Mouse (Mus musculus) embryonic facial prominence, embryonic 10.5 days (tissue): Measurements from ENCODE around the gene Slc39a11. TPM values are rescaled to one million over a fixed set of nuclear protein-coding genes. Genes with fewer than 3 reads are reported as not detected.

Experiments used
- DNase-seq: peaks from one replicate; pipeline ENCODE4 v3.0.0-alpha.2; 2017; ENCODE audit warnings: low spot score
- H3K27ac ChIP-seq: fragments of 300-500 bp; sonication (generic); replicated peaks from 2 replicates; pipeline ENCODE4 v1.5.1; 2016; ENCODE audit warnings: mild to moderate bottlenecking
- H3K27me3 ChIP-seq: fragments of 300-500 bp; sonication (generic); replicated peaks from 2 replicates; pipeline ENCODE4 v1.6.1; 2016; ENCODE audit warnings: low read depth, mild to moderate bottlenecking; ENCODE audit not compliant: poor library complexity, severe bottlenecking
- H3K36me3 ChIP-seq: fragments of 300-500 bp; sonication (generic); replicated peaks from 2 replicates; pipeline ENCODE4 v1.6.1; 2016; ENCODE audit warnings: mild to moderate bottlenecking, moderate library complexity
- H3K4me1 ChIP-seq: fragments of 300-500 bp; sonication (generic); 2 replicates; pipeline ENCODE4 v1.6.1; 2016
- H3K4me3 ChIP-seq: fragments of 300-500 bp; sonication (generic); 2 replicates; pipeline ENCODE4 v1.5.1; 2016; ENCODE audit warnings: mild to moderate bottlenecking, moderate library complexity
- H3K9me3 ChIP-seq: fragments of 300-500 bp; sonication (generic); 2 replicates; pipeline ENCODE4 v1.6.1; 2016; ENCODE audit warnings: mild to moderate bottlenecking
- WGBS: fragments of 180-500 bp; shearing (Covaris S2); methylation state at CpG from one replicate; pipeline ENCODE4 v1.1.7; 2016; 5-methylcytosine and 5-hydroxymethylcytosine counted together
- polyA plus RNA-seq: library from polyadenylated mRNA; unstranded; fragments of >200 nt; fragmentation: Nextera tagmentation; extraction: Ambion mirVana; gene quantifications from 2 replicates; pipeline ENCODE4 v1.2.1, GENCODE M21; 2016

Gene Slc39a11
- polyA plus RNA-seq, 1 experiment from 2014 or later = 17.2 TPM

GRCm38 (mm10) chr11:113309265-113309951 lies 340.5 kb downstream of the Slc39a11 start:
- Histone ChIP-seq H3K4me1 (peaks cover 15% of the 10 kb centered on the region), H3K9me3 (peaks cover 5% of the 10 kb centered on the region; the same call in 1 of the 2 replicates), H3K27me3 (no peaks in the 10 kb centered on the region), H3K36me3 (no peaks in the 10 kb centered on the region), H3K4me3 (no peak overlapping the region), H3K27ac (0 out of 2 replicates have a peak overlapping the region, but pooled peaks have one; percentile 54)
- no peak for DNase-seq
- WGBS = 64% methylated on average over 10 of the region's 10 CpGs

- no peaks in the 10 kb centered on the region for H3K36me3 ChIP-seq
- no peaks in the 10 kb centered on the region for H3K27me3 ChIP-seq
- no peak overlapping the region for H3K4me3 ChIP-seq
- H3K27ac ChIP-seq = peak overlapping the region; percentile 54; the same call in 1 of the 2 replicates
- 78% methylated on average over 4 of the region's 4 CpGs for WGBS
- peaks cover 15% of the 10 kb centered on the region for H3K4me1 ChIP-seq
- peaks cover 5% of the 10 kb centered on the region; the same call in 1 of the 2 replicates for H3K9me3 ChIP-seq
- DNase-seq = no peak
Observed at GRCm38 (mm10) chr11:113308256-113308941, 341.5 kb downstream of the Slc39a11 start.

GRCm38 (mm10) chr11:113303204-113303603 lies 346.7 kb downstream of the Slc39a11 start:
- peaks cover 18% of the 10 kb centered on the region; the same call in 1 of the 2 replicates for H3K4me1 ChIP-seq
- no peaks in the 10 kb centered on the region for H3K27me3 ChIP-seq
- H3K9me3 ChIP-seq = peaks cover 5% of the 10 kb centered on the region; the same call in 1 of the 2 replicates
- H3K4me3 ChIP-seq = no peak overlapping the region
- no peaks in the 10 kb centered on the region for H3K36me3 ChIP-seq
- 79% methylated on average over 5 of the region's 5 CpGs for WGBS
- no peak overlapping the region for H3K27ac ChIP-seq
- DNase-seq = no peak

- peaks cover 36% of the 10 kb centered on the region for H3K4me1 ChIP-seq
- WGBS = 77% methylated on average over 10 of the region's 10 CpGs
- no peaks in the 10 kb centered on the region for H3K9me3 ChIP-seq
- no peaks in the 10 kb centered on the region for H3K36me3 ChIP-seq
- 0 out of 2 replicates have a peak, but pooled peaks cover 3% of the 10 kb centered on the region for H3K27me3 ChIP-seq
- DNase-seq = no peak
- no peak overlapping the region for H3K27ac ChIP-seq
- H3K4me3 ChIP-seq = no peak overlapping the region
Observed at GRCm38 (mm10) chr11:113299492-113299891, 350.4 kb downstream of the Slc39a11 start.

- no peak overlapping the region for H3K4me3 ChIP-seq
- H3K9me3 ChIP-seq = no peaks in the 10 kb centered on the region
- H3K27me3 ChIP-seq = peaks cover 6% of the 10 kb centered on the region; the same call in 1 of the 2 replicates
- peaks cover 53% of the 10 kb centered on the region for H3K4me1 ChIP-seq
- no peaks in the 10 kb centered on the region for H3K36me3 ChIP-seq
- no peak overlapping the region for H3K27ac ChIP-seq
- 20% methylated on average over 2 of the region's 2 CpGs for WGBS
- DNase-seq = peak; percentile 78
Observed at GRCm38 (mm10) chr11:113297765-113298164, 352.1 kb downstream of the Slc39a11 start.

GRCm38 (mm10) chr11:113296912-113297625 lies 352.8 kb downstream of the Slc39a11 start:
- Histone ChIP-seq H3K4me1 (peaks cover 60% of the 10 kb centered on the region), H3K27me3 (peaks cover 9% of the 10 kb centered on the region; the same call in 1 of the 2 replicates), H3K36me3 (no peaks in the 10 kb centered on the region), H3K4me3 (no peak overlapping the region), H3K27ac (peak overlapping the region; percentile 73), H3K9me3 (no peaks in the 10 kb centered on the region)
- no peak for DNase-seq
- 85% methylated on average over 22 of the region's 22 CpGs for WGBS

GRCm38 (mm10) chr11:113296162-113296561 lies 353.7 kb downstream of the Slc39a11 start:
- 33% methylated on average over 7 of the region's 7 CpGs for WGBS
- Histone ChIP-seq H3K9me3 (no peaks in the 10 kb centered on the region), H3K27me3 (peaks cover 9% of the 10 kb centered on the region; the same call in 1 of the 2 replicates), H3K27ac (peak overlapping the region; percentile 73), H3K36me3 (no peaks in the 10 kb centered on the region), H3K4me1 (peaks cover 69% of the 10 kb centered on the region), H3K4me3 (no peak overlapping the region)
- DNase-seq = peak; percentile 82

- DNase-seq = peak; percentile 51
- Histone ChIP-seq H3K4me3 (no peak overlapping the region), H3K36me3 (no peaks in the 10 kb centered on the region), H3K27ac (peak overlapping the region; percentile 65), H3K4me1 (peaks cover 66% of the 10 kb centered on the region), H3K27me3 (peaks cover 9% of the 10 kb centered on the region; the same call in 1 of the 2 replicates), H3K9me3 (no peaks in the 10 kb centered on the region)
- WGBS = 26% methylated on average over 8 of the region's 8 CpGs
Observed at GRCm38 (mm10) chr11:113294518-113294917, 355.4 kb downstream of the Slc39a11 start.

- H3K4me3 ChIP-seq = no peak overlapping the region
- H3K4me1 ChIP-seq = peaks cover 58% of the 10 kb centered on the region
- no peak for DNase-seq
- peaks cover 9% of the 10 kb centered on the region; the same call in 1 of the 2 replicates for H3K27me3 ChIP-seq
- WGBS = 71% methylated on average over 13 of the region's 13 CpGs
- no peaks in the 10 kb centered on the region for H3K9me3 ChIP-seq
- peak overlapping the region; percentile 65 for H3K27ac ChIP-seq
- no peaks in the 10 kb centered on the region for H3K36me3 ChIP-seq
Observed at GRCm38 (mm10) chr11:113292906-113293614, 356.8 kb downstream of the Slc39a11 start.

- Histone ChIP-seq H3K36me3 (no peaks in the 10 kb centered on the region), H3K27me3 (peaks cover 9% of the 10 kb centered on the region; the same call in 1 of the 2 replicates), H3K4me1 (peaks cover 54% of the 10 kb centered on the region), H3K27ac (peak overlapping the region; percentile 58), H3K4me3 (no peak overlapping the region), H3K9me3 (no peaks in the 10 kb centered on the region)
- WGBS = 51% methylated on average over 17 of the region's 17 CpGs
- DNase-seq = no peak
Observed at GRCm38 (mm10) chr11:113291781-113292714, 357.8 kb downstream of the Slc39a11 start.

- Histone ChIP-seq H3K4me1 (peaks cover 50% of the 10 kb centered on the region), H3K4me3 (no peak overlapping the region), H3K27me3 (peaks cover 9% of the 10 kb centered on the region; the same call in 1 of the 2 replicates), H3K9me3 (no peaks in the 10 kb centered on the region), H3K27ac (0 out of 2 replicates have a peak overlapping the region, but pooled peaks have one; percentile 58), H3K36me3 (no peaks in the 10 kb centered on the region)
- DNase-seq = no peak
- whole genome bisulfite sequencing = 70% methylated on average over 14 of the region's 14 CpGs
Observed at GRCm38 (mm10) chr11:113290911-113291310, 359.0 kb downstream of the Slc39a11 start.
